Mouse (Mus musculus) heart, embryonic 12.5 days (tissue): ENCODE data around the gene Pik3r6. TPM values are rescaled to one million over a fixed set of nuclear protein-coding genes. Genes with fewer than 3 reads are reported as not detected.

ENCODE experiments used
- ATAC-seq: fragments of 200-750 bp; cut with Nextera tagmentation; 2 replicates; pipeline ENCODE4 v1.8.0; 2017; ENCODE audit warnings: moderate TSS enrichment, moderate library complexity; ENCODE audit not compliant: insufficient number of reproducible peaks, low FRiP score
- H3K27ac ChIP-seq: fragments of 300-500 bp; sonication (generic); 2 replicates; pipeline ENCODE4 v1.5.1; 2016; ENCODE audit warnings: mild to moderate bottlenecking, moderate library complexity; ENCODE audit not compliant: poor library complexity, severe bottlenecking
- H3K27me3 ChIP-seq: fragments of 300-500 bp; sonication (generic); replicated peaks from 2 replicates; pipeline ENCODE4 v1.6.1; 2016; ENCODE audit warnings: mild to moderate bottlenecking, moderate library complexity
- H3K36me3 ChIP-seq: fragments of 300-500 bp; sonication (generic); 2 replicates; pipeline ENCODE4 v1.6.1; 2016; ENCODE audit warnings: mild to moderate bottlenecking, moderate library complexity
- H3K4me1 ChIP-seq: fragments of 300-500 bp; sonication (generic); replicated peaks from 2 replicates; pipeline ENCODE4 v1.6.1; 2016; ENCODE audit warnings: mild to moderate bottlenecking
- H3K4me2 ChIP-seq: fragments of 300-500 bp; sonication (generic); 2 replicates; pipeline ENCODE4 v1.6.1; 2016; ENCODE audit warnings: mild to moderate bottlenecking, moderate library complexity
- H3K4me3 ChIP-seq: fragments of 300-500 bp; sonication (generic); 2 replicates; pipeline ENCODE4 v1.5.1; 2016; ENCODE audit warnings: mild to moderate bottlenecking
- H3K9ac ChIP-seq: fragments of 300-500 bp; sonication (generic); 2 replicates; pipeline ENCODE4 v1.6.1; 2016; ENCODE audit warnings: mild to moderate bottlenecking, moderate library complexity
- H3K9me3 ChIP-seq: fragments of 300-500 bp; sonication (generic); replicated peaks from 2 replicates; pipeline ENCODE4 v1.6.1; 2016; ENCODE audit warnings: mild to moderate bottlenecking, moderate library complexity
- WGBS: fragments of 180-500 bp; shearing (Covaris S2); methylation state at CpG from one replicate; pipeline ENCODE4 v1.1.7; 2016; 5-methylcytosine and 5-hydroxymethylcytosine counted together
- polyA plus RNA-seq: library from polyadenylated mRNA; unstranded; fragments of >200 nt; fragmentation: Nextera tagmentation; extraction: Ambion mirVana; gene quantifications from 2 replicates; pipeline ENCODE4 v1.2.1, GENCODE M21; 2016

Gene Pik3r6
- polyA plus RNA-seq, 1 experiment from 2014 or later: 2.1 TPM

GRCm38 (mm10) chr11:68507246-68507645 is 4.4 kb downstream of the Pik3r6 start:
- no peaks in the 10 kb centered on the region for H3K36me3 ChIP-seq
- H3K9ac ChIP-seq: no peak overlapping the region
- no peak for ATAC-seq
- no peak overlapping the region for H3K4me2 ChIP-seq
- H3K9me3 ChIP-seq: no peaks in the 10 kb centered on the region
- no peak overlapping the region for H3K4me3 ChIP-seq
- H3K27me3 ChIP-seq: peaks cover 2% of the 10 kb centered on the region
- H3K4me1 ChIP-seq: no peaks in the 10 kb centered on the region
- H3K27ac ChIP-seq: no peak overlapping the region
- WGBS: 65% methylated on average over 7 of the region's 7 CpGs

- 63% methylated on average over 5 of the region's 5 CpGs for WGBS
These were observed 5.8 kb downstream of the Pik3r6 start for GRCm38 (mm10) chr11:68508619-68509018.

GRCm38 (mm10) chr11:68509194-68509593 is 6.4 kb downstream of the Pik3r6 start:
- WGBS: 58% methylated on average over 2 of the region's 2 CpGs
- ATAC-seq: no peak
- no peak overlapping the region for H3K4me3 ChIP-seq
- no peak overlapping the region for H3K27ac ChIP-seq
- H3K27me3 ChIP-seq: peaks cover 2% of the 10 kb centered on the region; the same call in 1 of the 2 replicates
- no peaks in the 10 kb centered on the region for H3K36me3 ChIP-seq
- no peaks in the 10 kb centered on the region for H3K9me3 ChIP-seq
- no peak overlapping the region for H3K4me2 ChIP-seq
- H3K4me1 ChIP-seq: no peaks in the 10 kb centered on the region
- no peak overlapping the region for H3K9ac ChIP-seq

More at GRCm38 (mm10) chr11:68508619-68509018, 5.8 kb downstream of the Pik3r6 start:
- no peak for ATAC-seq
- H3K27ac ChIP-seq: no peak overlapping the region
- no peaks in the 10 kb centered on the region for H3K4me1 ChIP-seq
- no peaks in the 10 kb centered on the region for H3K9me3 ChIP-seq
- no peaks in the 10 kb centered on the region for H3K36me3 ChIP-seq
- H3K27me3 ChIP-seq: peaks cover 2% of the 10 kb centered on the region; the same call in 1 of the 2 replicates
- no peak overlapping the region for H3K9ac ChIP-seq
- no peak overlapping the region for H3K4me3 ChIP-seq
- no peak overlapping the region for H3K4me2 ChIP-seq

GRCm38 (mm10) chr11:68513969-68514368 is 11.2 kb downstream of the Pik3r6 start:
- H3K4me1 ChIP-seq: no peaks in the 10 kb centered on the region
- H3K4me3 ChIP-seq: no peak overlapping the region
- H3K4me2 ChIP-seq: no peak overlapping the region
- no peak for ATAC-seq
- H3K9me3 ChIP-seq: peaks cover under 1% of the 10 kb centered on the region; the same call in 1 of the 2 replicates
- H3K27me3 ChIP-seq: no peaks in the 10 kb centered on the region
- WGBS: 49% methylated on average over 3 of the region's 3 CpGs
- H3K36me3 ChIP-seq: no peaks in the 10 kb centered on the region
- no peak overlapping the region for H3K27ac ChIP-seq
- H3K9ac ChIP-seq: no peak overlapping the region

GRCm38 (mm10) chr11:68519362-68519761 is 16.5 kb downstream of the Pik3r6 start:
- Histone ChIP-seq H3K27ac (no peak overlapping the region), H3K4me3 (no peak overlapping the region), H3K36me3 (0 out of 2 replicates have a peak, but pooled peaks cover 2% of the 10 kb centered on the region), H3K9ac (no peak overlapping the region), H3K4me1 (no peaks in the 10 kb centered on the region), H3K27me3 (no peaks in the 10 kb centered on the region), H3K4me2 (no peak overlapping the region), H3K9me3 (peaks cover 12% of the 10 kb centered on the region)
- 82% methylated on average over 4 of the region's 4 CpGs for WGBS
- ATAC-seq: no peak

GRCm38 (mm10) chr11:68519815-68520214 is 17.0 kb downstream of the Pik3r6 start:
- Histone ChIP-seq H3K4me1 (no peaks in the 10 kb centered on the region), H3K27ac (no peak overlapping the region), H3K27me3 (no peaks in the 10 kb centered on the region), H3K9ac (no peak overlapping the region), H3K4me2 (no peak overlapping the region), H3K36me3 (0 out of 2 replicates have a peak, but pooled peaks cover 2% of the 10 kb centered on the region), H3K9me3 (peaks cover 12% of the 10 kb centered on the region), H3K4me3 (no peak overlapping the region)
- 87% methylated on average over 5 of the region's 5 CpGs for WGBS
- ATAC-seq: no peak

- Histone ChIP-seq H3K4me2 (no peak overlapping the region), H3K36me3 (0 out of 2 replicates have a peak, but pooled peaks cover 2% of the 10 kb centered on the region), H3K9me3 (peaks cover 12% of the 10 kb centered on the region), H3K27ac (no peak overlapping the region), H3K27me3 (no peaks in the 10 kb centered on the region), H3K9ac (no peak overlapping the region), H3K4me3 (no peak overlapping the region), H3K4me1 (no peaks in the 10 kb centered on the region)
- WGBS: 65% methylated on average over 2 of the region's 2 CpGs
- no peak for ATAC-seq
These were observed 17.6 kb downstream of the Pik3r6 start for GRCm38 (mm10) chr11:68520439-68520838.

GRCm38 (mm10) chr11:68521352-68521751 is 18.5 kb downstream of the Pik3r6 start:
- H3K9me3 ChIP-seq: peaks cover 12% of the 10 kb centered on the region
- H3K27me3 ChIP-seq: no peaks in the 10 kb centered on the region
- no peak overlapping the region for H3K4me3 ChIP-seq
- no peak overlapping the region for H3K4me2 ChIP-seq
- WGBS: 78% methylated on average over 5 of the region's 5 CpGs
- no peaks in the 10 kb centered on the region for H3K4me1 ChIP-seq
- H3K27ac ChIP-seq: no peak overlapping the region
- 0 out of 2 replicates have a peak, but pooled peaks cover 2% of the 10 kb centered on the region for H3K36me3 ChIP-seq
- no peak overlapping the region for H3K9ac ChIP-seq
- ATAC-seq: no peak

GRCm38 (mm10) chr11:68526441-68526840 is 23.6 kb downstream of the Pik3r6 start:
- H3K36me3 ChIP-seq: no peaks in the 10 kb centered on the region
- H3K9me3 ChIP-seq: no peaks in the 10 kb centered on the region
- no peak overlapping the region for H3K27ac ChIP-seq
- 76% methylated on average over 4 of the region's 4 CpGs for WGBS
- no peak overlapping the region for H3K4me2 ChIP-seq
- H3K4me3 ChIP-seq: no peak overlapping the region
- ATAC-seq: no peak
- H3K27me3 ChIP-seq: peaks cover 29% of the 10 kb centered on the region; the same call in 1 of the 2 replicates
- H3K9ac ChIP-seq: no peak overlapping the region
- H3K4me1 ChIP-seq: no peaks in the 10 kb centered on the region

- Histone ChIP-seq H3K4me1 (no peaks in the 10 kb centered on the region), H3K4me3 (no peak overlapping the region), H3K9me3 (no peaks in the 10 kb centered on the region), H3K4me2 (no peak overlapping the region), H3K27me3 (peaks cover 29% of the 10 kb centered on the region; the same call in 1 of the 2 replicates), H3K36me3 (no peaks in the 10 kb centered on the region), H3K27ac (no peak overlapping the region), H3K9ac (no peak overlapping the region)
- WGBS: 23% methylated on average over 16 of the region's 16 CpGs
- no peak for ATAC-seq
These were observed 28.4 kb downstream of the Pik3r6 start for GRCm38 (mm10) chr11:68531066-68531806.

GRCm38 (mm10) chr11:68531941-68532535 is 29.2 kb downstream of the Pik3r6 start:
- peaks cover 24% of the 10 kb centered on the region; the same call in 1 of the 2 replicates for H3K27me3 ChIP-seq
- H3K27ac ChIP-seq: no peak overlapping the region
- no peaks in the 10 kb centered on the region for H3K9me3 ChIP-seq
- no peak overlapping the region for H3K9ac ChIP-seq
- H3K4me1 ChIP-seq: no peaks in the 10 kb centered on the region
- no peak overlapping the region for H3K4me2 ChIP-seq
- ATAC-seq: no peak
- no peak overlapping the region for H3K4me3 ChIP-seq
- H3K36me3 ChIP-seq: no peaks in the 10 kb centered on the region
- 60% methylated on average over 11 of the region's 11 CpGs for WGBS
